Mouse (Mus musculus) kidney, adult 9 months (tissue): ENCODE measurements at regions not wholly inside any gene's neighbourhood (a gene's known extent, or its start where the extent isn't known, plus 50 kb on each side); places are given as distances from the start of the nearest gene placed in this dataset.
"Not testable (repeated sequence)": the region's sequence is repeated elsewhere in the genome, so short reads cannot be mapped to it uniquely, and the experiment has no call there.

Source experiments
- DNase-seq: peaks from one replicate; pipeline ENCODE4 v3.0.0; 2022

DNA sequence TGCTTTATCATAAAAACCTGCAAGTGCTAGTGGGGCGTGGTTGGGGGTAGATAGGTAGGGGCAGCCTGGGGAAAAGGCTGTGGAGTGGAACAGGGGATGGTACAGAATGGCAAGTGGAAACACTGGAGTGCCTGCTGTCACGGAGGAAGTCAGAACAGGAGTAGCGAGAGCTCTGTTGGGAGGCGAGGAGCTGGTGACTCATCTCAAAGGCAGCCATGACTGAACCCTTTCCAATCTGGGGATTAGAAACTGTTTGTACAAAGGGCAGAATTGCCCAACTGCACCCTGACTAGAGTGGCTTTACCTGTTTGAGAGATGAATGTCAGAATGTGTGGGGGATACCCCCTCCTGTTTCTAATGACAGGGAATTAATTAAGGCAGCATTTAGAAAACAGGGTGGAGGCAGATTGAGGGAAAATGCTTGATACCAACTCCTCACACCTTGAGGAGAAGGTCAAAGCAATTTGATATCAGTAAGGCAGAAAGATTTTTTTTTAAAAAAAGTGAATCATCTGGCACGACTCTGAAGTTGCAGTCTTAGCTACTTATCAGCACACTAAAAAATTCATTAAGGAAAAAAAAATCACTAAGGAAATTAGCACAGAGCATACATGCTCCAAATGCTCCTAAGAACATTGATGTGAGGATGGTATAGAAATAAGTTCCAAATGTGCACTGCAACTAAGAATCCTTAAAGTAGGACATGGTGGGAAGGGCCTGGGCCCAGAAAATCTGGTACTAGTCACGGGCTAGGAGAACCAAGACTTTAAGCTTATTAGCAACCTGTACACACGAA, 54.7 kb upstream of the Usp25 start:
- DNase-seq, result no peak

- DNase-seq, result no peak
These were observed 56.0 kb upstream of the Usp25 start for GRCm38 (mm10) chr16:76957491-76957890.

DNA sequence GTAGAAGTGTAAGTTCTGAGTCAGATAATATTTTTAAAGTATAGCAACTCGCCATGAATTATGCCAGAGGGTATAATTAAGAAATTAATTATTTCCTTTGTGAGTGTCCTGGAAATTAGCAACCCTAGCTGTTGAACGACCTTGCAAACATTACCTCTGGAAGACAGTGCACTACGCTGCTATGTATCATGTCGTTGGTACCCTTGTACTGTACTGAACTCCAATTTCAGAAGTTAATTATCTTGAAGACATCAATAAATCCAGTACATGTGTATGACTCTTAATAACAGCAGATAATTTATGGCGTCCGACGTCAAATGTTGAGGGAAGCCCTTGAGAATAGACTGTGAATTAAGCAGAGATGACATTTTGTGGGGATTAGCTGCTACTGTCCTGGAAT, 56.4 kb upstream of the Usp25 start:
- no peak for DNase-seq

DNA sequence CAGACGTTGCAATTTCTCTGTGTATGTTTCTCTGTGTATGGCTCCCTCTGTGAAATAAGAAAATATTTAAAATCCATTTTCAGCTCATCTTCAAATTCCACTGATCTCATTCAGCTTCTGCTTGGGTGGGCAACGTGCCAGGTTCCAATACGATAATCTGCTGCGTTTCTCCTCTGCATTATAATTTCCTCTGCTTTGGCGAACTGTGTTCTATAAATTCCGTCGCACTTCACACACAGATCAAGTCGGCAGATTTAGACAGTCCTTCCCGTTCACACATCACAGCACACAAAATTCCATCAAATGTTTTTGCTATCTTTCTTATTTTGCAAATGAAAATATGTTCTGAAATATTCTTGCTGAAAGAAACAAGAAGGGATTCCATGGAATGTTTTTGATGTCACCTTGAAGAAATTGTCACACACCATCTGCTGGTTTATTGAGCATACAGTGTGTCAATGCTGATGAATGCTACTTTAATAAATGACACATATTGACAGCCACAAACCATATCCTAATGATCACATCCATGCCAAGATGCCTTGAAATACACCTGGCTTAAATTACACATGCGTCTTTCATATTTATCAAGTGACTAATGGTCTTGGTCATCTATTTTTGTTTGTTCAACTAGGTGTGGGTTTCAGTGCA, 62.5 kb upstream of the Usp25 start:
- no peak for DNase-seq

DNA sequence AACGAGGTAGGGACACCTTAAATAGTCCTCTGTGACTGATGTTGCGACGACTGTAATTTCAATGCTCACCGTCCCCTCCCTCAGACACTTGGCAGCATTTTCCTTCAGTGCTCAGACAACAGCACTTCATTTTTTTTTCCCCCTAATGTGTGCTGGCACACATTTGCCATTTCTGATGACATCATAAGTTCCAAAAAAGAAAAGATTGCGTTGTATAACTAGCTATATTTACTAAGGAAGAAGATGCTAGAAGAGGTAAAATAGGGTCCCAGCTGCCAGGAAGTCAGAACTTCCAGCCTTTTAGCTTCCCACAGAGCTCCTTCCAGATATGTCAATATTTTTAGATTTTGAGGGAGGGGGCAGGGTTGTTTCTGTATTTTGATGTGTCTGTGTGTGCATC, 66.5 kb upstream of the Usp25 start:
- no peak for DNase-seq

DNA sequence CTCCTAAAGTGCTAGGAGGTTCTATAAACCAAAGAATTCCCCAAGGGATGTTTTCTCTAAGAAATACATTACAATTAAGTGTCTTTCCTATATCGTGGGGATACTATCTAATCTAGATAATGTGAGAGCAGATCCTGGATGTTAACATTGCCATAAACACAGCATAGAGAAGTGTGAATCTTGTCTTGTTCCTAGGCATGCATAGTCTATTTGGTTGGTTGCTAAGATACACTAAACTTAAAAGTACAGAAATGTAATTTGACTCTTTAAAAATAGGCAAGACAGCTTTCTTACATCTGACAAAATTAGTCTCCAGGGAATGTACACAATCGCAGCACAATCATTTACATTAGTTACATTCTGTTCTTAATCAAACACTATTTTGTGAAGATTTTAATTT, 75.4 kb upstream of the Usp25 start:
- DNase-seq, result no peak

GRCm38 (mm10) chr16:76927901-76928300, 85.6 kb upstream of the Usp25 start:
- no peak for DNase-seq

DNA sequence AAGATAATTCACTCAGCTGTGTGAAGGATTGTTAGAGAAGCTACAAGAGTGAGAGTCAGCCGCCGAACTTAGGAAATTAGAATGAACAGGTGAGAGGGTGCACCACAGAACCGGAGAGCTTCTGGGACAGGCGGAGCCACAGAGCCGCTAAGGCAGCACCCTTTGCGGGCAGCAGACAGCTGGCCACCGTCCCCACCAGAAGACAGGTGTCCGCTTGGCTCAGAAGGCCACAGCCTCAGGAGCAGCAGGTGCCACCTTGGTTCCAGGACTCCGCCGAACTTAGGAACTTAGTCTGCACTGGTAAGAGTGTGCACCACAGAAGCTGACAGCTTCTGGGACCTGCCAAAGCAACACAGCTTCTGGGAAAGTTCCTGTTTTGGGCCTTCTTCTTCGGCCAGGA, 93.4 kb upstream of the Usp25 start:
- DNase-seq, result not testable (repeated sequence)

GRCm38 (mm10) chr16:76918598-76918997, 94.9 kb upstream of the Usp25 start:
- no peak for DNase-seq

DNA sequence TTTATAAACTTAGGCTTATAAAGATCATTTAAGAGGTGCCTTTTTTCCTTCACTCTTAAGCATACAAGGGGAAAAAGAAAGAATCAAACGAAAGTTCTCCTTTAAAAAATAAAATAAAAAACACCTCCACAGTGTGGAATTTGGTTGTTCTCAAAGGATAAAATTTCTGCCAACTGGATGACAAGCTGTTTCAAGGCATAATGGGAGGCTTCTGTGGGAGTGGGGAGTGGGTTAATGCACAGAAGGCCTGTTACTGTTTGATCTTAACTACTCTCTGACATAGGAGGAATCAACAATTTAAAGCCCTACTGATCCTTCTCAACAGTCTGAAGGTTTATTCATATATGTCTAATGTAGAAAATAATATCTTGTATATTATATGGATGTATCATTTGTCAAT, 99.2 kb upstream of the Usp25 start:
- DNase-seq, result no peak

- peak; percentile 38 for DNase-seq
These were observed 108.1 kb upstream of the Usp25 start for GRCm38 (mm10) chr16:76905205-76905996.

GRCm38 (mm10) chr16:76899083-76899482, 114.4 kb upstream of the Usp25 start:
- peak; percentile 48 for DNase-seq

- peak; percentile 60 for DNase-seq
These were observed 117.2 kb upstream of the Usp25 start for GRCm38 (mm10) chr16:76896305-76896704.

DNA sequence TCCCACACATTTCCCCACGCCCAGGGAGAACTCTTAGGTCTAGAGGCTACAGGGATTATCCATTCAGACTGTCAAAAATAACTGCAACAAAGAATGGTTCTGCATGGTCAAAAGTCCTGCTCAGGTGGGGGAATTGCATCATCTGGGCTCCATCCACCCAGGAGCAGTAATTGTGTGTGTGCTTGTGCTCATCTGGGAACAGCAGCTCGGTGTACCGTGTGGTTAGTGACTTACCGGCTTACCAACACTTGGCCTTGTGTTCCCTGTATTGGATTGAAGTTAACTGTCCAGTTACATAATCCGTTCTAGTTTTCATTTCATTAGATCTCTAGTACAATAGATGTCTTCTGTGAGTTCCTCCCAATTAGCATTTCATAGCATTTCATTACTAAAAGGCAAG, 117.7 kb upstream of the Usp25 start:
- no peak for DNase-seq

DNA sequence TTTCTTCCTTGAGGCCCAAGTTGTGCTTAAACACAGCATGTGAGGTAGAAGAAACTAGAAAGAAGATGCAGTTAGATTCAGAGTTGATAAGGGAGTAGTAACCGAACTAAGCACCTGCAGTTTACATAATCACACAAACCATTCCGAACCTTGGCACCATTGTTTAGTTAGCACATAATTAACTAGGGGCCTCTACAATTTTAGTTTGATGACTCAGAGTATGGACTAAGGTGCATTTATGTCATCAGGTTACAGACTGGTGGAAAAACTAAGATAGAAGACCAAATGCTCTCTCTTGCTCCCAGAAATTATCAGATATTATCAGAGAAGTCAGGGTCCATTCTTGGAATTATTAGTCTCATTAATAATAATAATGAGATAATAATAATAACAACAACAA, 134.9 kb upstream of the Usp25 start:
- DNase-seq, result no peak

DNA sequence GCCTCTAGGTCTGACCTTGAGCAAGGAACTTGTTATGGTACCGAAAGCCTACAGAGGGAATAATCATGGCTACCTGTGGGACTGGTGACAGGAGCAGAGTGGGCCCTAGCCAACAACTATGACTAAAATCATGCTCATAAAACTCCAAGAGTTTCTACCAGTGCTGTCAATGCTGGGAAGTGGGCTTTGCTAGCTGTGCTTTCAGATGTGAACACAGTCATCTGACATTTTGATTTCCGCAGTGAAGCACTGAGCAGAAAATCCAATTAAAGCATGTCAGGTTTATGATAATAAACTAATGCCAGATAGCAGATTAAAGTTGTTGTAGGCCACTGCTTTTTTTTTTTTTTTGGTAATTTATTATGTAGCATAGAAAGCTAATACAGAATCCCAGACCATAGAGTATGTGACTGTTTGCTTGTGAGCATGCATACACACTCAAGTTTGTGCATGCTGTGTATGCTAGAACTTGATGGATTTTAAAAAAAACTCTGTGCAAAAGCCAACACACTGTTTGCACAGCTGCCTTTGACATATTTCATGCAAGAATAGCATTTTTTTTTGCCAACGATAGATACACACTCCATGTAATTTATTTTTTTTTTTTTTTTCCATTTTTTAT, 138.0 kb upstream of the Usp25 start:
- no peak for DNase-seq

DNA sequence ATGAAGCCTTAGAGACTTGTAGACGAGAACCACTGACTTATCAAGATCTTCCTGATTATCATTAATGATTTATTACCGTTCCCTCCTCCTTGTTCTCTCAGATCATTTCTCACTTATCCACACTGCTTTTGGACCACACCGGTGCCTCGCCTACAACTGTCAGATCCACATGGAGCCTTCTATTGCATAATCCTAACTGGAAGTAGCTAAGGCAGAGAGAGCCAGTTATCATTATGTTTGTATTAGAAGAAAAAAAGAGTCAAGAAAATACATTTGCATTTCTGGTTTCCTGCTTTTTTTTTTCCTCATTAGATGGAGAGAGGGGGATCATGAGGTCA, 147.1 kb upstream of the Usp25 start:
- DNase-seq, result no peak

DNA sequence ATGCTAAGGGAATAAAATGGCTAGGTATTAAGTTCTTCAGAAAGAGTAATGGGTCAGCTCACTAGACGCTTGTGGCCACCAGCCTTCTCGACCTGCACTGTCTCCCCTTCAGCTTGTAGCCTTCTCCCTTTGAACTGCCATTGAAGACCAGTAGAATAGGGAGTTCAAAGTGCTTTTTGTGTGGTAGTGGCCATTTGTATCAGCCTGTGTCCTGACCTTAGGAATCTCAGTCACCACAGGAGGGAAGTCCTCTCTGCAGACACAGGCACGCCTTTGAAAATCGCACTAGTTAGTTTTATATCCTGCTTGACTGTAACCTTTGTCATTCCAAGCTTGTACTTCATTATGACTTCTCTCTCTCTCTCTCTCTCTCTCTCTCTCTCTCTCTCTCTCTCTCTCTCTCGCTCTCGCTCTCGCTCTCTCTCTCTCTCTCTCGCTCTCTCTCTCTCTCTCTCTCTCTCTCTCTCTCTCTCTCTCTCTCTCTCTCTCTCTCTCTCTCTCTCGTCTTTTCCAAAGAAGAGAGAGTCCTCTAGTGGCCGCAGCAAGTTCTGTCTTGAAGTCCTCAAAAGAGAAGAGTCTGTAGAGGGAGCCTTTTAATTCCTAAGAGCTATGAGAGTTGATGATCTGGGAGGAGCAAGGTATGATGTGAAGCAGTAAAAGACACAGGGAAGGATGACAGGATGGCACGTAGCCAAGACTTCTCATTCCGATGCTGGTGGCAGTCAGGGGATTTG, 147.6 kb upstream of the Usp25 start:
- peak; percentile 56 for DNase-seq

DNA sequence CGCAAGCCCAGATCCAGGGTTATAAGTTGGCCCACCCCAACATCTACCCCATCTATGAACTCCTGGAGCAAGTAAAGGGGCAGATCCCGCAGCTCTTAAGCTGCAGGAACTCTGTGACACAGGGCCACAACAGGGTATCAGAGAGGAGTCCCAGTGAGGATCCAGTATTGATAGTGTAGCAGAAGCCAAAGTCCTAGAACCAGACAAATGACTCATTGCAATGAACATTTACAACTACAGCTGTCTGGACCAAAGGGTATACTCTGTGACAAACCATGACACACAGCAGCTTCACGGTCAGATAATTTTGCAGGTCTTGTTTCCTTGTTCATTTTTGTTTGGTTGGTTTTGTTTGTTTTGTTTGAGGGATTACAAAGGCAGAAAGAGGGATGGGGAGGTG, 149.1 kb upstream of the Usp25 start:
- no peak for DNase-seq

- DNase-seq, result no peak
These were observed 157.7 kb upstream of the Usp25 start for GRCm38 (mm10) chr16:76855797-76856196.

- DNase-seq, result no peak
These were observed 162.1 kb upstream of the Usp25 start for GRCm38 (mm10) chr16:76851396-76851795.

DNA sequence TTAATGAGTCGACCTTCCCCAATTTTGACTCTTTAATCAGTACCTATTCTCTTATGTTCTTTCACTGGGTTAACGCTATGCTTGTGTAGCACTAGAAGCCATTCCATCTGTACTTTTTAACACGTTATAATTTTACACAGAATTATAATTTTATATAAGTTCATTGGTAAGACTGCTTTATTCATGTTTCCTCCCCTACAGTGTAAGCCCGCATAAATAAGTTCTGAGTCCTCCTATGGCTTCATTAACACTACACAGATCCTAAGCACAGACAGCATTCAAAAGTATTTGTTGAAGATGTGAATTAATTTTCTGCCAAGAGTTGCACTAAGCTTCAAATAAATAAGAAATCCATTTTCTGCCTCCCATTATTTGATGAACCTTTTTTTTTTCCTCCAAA, 176.1 kb upstream of the Usp25 start:
- DNase-seq, result no peak

DNA sequence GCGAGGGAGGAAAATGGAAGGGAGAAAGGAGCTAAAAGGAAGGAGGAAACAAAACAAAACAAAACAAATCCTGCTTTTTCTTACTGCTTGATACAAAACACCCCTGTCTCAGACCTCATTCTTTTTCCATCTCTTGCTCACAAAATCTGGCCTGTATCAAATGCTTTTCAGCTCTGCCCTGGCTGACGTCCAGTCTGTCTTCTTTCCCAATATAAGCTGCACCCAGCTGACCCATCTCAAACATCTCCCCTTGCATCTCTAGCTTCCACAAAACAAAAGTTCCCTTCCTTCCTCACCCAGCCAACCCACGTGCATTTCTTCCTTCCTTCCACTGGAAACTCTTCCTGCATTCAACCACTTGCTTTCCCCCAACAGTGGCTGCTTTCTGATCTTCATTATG, 183.1 kb upstream of the Usp25 start:
- DNase-seq, result no peak
